Mouse (Mus musculus): ENCODE data around the gene Pbx1. TPM values are rescaled to one million over a fixed set of nuclear protein-coding genes. Genes with fewer than 3 reads are reported as not detected.

Pbx1 gene
- total and polyA plus RNA-seq, 2 experiments: 6.1 to 7.7 TPM

DNA sequence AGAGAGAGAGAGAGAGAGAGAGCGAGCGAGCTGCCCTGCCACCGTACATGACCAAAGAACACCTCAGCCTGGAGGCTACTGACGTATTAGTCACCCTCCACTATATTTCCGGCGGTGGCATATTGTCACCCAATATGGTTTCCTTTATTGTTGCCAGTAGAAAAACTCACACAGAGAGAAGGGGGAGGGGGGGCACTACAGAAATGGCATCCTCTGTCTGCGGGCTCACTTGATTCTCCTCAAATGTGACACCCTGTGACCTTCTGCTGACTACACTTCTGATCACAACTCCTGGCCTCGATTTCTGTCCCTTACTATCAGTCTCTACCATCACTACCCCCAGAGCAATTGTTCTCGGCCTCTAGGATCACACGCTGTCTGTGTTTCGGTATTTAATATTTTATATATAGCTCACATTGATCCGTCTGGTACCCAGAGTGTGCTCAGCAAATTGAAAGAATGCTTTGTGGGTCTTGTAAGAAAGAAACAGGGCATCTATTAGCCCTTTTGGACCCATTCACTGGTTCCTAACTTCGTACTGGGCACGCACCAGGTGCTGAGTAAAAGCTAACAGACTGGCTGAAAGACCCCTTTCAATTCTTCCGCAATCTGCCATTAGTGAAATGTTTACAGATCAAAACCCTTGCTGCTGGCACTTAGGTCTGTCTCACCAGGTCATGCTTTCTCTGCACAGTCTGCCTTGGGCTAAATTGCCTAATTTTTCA, 148.1 kb downstream of the Pbx1 start:
- Histone ChIP-seq H3K36me3 (ENCODE audit: control insufficient read depth, insufficient read depth, low read length) (no peaks in the 10 kb centered on the region), H3K4me1 (ENCODE audit: control insufficient read depth, insufficient read depth, low read length) (peaks cover 6% of the 10 kb centered on the region; the same call in 1 of the 2 replicates), H3K79me2 (ENCODE audit: control insufficient read depth, insufficient read depth, low read length) (no peaks in the 10 kb centered on the region), H3K4me3 (ENCODE audit: insufficient read depth, low read depth, low read length) (no peak overlapping the region), H3K9ac (ENCODE audit: low read depth, low read length) (no peak overlapping the region), H3K27me3 (ENCODE audit: control insufficient read depth, insufficient read depth, low read length) (no peaks in the 10 kb centered on the region), H3K27ac (replicated peaks; ENCODE audit: insufficient read depth, low read depth, low read length) (no peak overlapping the region)
- WGBS: 86% methylated on average over 15 of the region's 15 CpGs
- no peak for DNase-seq (ENCODE audit: extremely low read depth, low read depth, low spot score)
- TF ChIP-seq POLR2A (IDR thresholded peaks at IDR 0.05; ENCODE audit: extremely low read depth, insufficient read depth, low read length) (no peak), CTCF (IDR thresholded peaks at IDR 0.05; ENCODE audit: low read depth, low read length) (no peak)

DNA sequence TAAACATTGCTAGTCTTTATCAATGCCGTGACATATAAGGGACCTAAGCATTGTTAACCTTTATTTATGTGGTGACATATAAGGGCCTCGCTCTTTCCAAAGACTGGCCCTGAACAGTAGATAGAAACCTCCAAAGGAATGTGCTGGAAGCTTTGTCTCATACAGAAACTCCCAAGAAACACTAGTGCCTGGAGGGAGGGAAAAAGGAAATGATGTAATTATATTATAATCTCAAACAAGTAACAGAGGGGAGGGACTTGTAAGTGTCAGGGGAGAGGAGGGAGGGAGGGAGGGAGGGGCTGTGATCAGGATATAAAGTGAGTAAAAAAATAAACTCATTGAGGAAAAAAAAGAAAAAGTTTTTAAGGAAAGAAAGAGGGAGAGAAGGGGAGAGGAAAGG, 148.6 kb downstream of the Pbx1 start:
- no peak for TF ChIP-seq POLR2A (IDR thresholded peaks at IDR 0.05; ENCODE audit: extremely low read depth, insufficient read depth, low read length)
- no peak for TF ChIP-seq CTCF (IDR thresholded peaks at IDR 0.05; ENCODE audit: low read depth, low read length)
- Histone ChIP-seq H3K4me1 (ENCODE audit: control insufficient read depth, insufficient read depth, low read length) (peaks cover 5% of the 10 kb centered on the region; the same call in 1 of the 2 replicates), H3K36me3 (ENCODE audit: control insufficient read depth, insufficient read depth, low read length) (no peaks in the 10 kb centered on the region), H3K79me2 (ENCODE audit: control insufficient read depth, insufficient read depth, low read length) (no peaks in the 10 kb centered on the region), H3K27me3 (ENCODE audit: control insufficient read depth, insufficient read depth, low read length) (no peaks in the 10 kb centered on the region), H3K9ac (ENCODE audit: low read depth, low read length) (no peak overlapping the region), H3K4me3 (ENCODE audit: insufficient read depth, low read depth, low read length) (no peak overlapping the region), H3K27ac (replicated peaks; ENCODE audit: insufficient read depth, low read depth, low read length) (no peak overlapping the region)
- 86% methylated on average over 2 of the region's 2 CpGs for WGBS
- no peak for DNase-seq (ENCODE audit: extremely low read depth, low read depth, low spot score)

DNA sequence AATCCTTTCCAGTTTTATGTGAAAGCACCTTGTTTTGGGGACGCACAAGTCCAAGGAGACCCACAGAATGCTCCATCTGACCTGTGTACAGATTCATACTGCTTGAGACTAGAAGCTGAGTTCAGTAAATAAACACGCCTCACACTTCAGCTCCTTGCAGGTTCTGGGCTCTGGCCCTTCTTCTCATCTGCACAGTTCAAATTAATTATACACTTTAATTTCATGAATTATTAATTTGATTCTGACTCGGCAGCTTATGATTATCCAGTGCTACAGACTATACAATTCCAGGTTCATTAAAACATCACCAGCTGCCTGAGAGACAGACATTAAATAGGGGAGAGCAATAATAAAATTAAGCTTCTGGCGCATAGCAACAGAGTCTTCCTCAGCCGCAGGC, 156.4 kb downstream of the Pbx1 start:
- DNase-seq (ENCODE audit: extremely low read depth, low read depth, low spot score): no peak
- Histone ChIP-seq H3K27me3 (ENCODE audit: control insufficient read depth, insufficient read depth, low read length) (no peaks in the 10 kb centered on the region), H3K4me3 (ENCODE audit: insufficient read depth, low read depth, low read length) (no peak overlapping the region), H3K79me2 (ENCODE audit: control insufficient read depth, insufficient read depth, low read length) (no peaks in the 10 kb centered on the region; the same call in 1 of the 2 replicates), H3K4me1 (ENCODE audit: control insufficient read depth, insufficient read depth, low read length) (no peaks in the 10 kb centered on the region), H3K36me3 (ENCODE audit: control insufficient read depth, insufficient read depth, low read length) (no peaks in the 10 kb centered on the region), H3K27ac (replicated peaks; ENCODE audit: insufficient read depth, low read depth, low read length) (no peak overlapping the region), H3K9ac (ENCODE audit: low read depth, low read length) (no peak overlapping the region)
- no peak for TF ChIP-seq CTCF (IDR thresholded peaks at IDR 0.05; ENCODE audit: low read depth, low read length)
- no peak for TF ChIP-seq POLR2A (IDR thresholded peaks at IDR 0.05; ENCODE audit: extremely low read depth, insufficient read depth, low read length)
- WGBS: 98% methylated on average over 5 of the region's 5 CpGs

DNA sequence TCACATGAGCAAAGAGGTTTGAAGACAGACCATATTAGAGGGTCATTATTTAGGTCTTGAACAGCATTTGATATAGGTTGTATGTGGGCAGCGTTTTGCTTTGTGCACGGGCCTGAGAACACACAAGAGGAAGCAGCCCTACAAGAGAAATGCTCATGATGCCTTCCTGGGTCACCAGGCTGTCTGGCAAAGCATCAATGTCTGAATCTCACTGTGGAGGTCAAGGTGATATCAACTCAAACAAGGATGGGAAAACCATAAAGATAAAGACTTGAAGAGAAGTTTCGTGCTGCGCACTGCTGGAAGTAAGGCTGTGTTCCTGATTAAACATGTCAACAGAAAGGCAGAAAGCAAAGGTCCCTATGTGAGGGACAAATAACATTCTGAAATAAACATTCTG, 157.8 kb downstream of the Pbx1 start:
- H3K27me3 ChIP-seq (ENCODE audit: control insufficient read depth, insufficient read depth, low read length): no peaks in the 10 kb centered on the region
- no peaks in the 10 kb centered on the region for H3K4me1 ChIP-seq (ENCODE audit: control insufficient read depth, insufficient read depth, low read length)
- no peaks in the 10 kb centered on the region for H3K36me3 ChIP-seq (ENCODE audit: control insufficient read depth, insufficient read depth, low read length)
- H3K9ac ChIP-seq (ENCODE audit: low read depth, low read length): no peak overlapping the region
- no peak overlapping the region for H3K27ac ChIP-seq (replicated peaks; ENCODE audit: insufficient read depth, low read depth, low read length)
- TF ChIP-seq CTCF (IDR thresholded peaks at IDR 0.05; ENCODE audit: low read depth, low read length) (no peak), POLR2A (IDR thresholded peaks at IDR 0.05; ENCODE audit: extremely low read depth, insufficient read depth, low read length) (no peak)
- no peak for DNase-seq (ENCODE audit: extremely low read depth, low read depth, low spot score)
- 89% methylated on average over 4 of the region's 4 CpGs for WGBS
- H3K79me2 ChIP-seq (ENCODE audit: control insufficient read depth, insufficient read depth, low read length): no peaks in the 10 kb centered on the region; the same call in 1 of the 2 replicates
- H3K4me3 ChIP-seq (ENCODE audit: insufficient read depth, low read depth, low read length): no peak overlapping the region

DNA sequence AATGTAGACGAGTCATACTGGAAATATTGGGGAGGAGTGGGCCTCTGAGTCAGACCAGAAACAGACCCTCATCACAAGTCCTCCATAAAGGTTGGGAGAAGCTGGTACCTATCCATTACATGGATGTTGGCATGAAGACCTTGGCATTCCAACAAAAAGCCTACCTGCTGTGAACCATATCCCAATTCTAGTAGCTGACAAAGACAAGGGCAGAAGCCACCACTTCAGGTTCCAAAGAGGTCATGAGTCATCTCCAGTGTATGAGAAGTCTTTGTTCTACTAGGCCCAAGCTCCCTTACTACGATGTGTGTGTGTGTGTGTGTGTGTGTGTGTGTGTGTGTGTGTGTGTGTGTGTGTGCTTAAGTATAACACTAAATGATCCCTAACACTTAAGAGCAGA, 160.0 kb downstream of the Pbx1 start:
- DNase-seq (ENCODE audit: extremely low read depth, low read depth, low spot score): peak; percentile 40
- Histone ChIP-seq H3K4me1 (ENCODE audit: control insufficient read depth, insufficient read depth, low read length) (0 out of 2 replicates have a peak, but pooled peaks cover 2% of the 10 kb centered on the region), H3K27me3 (ENCODE audit: control insufficient read depth, insufficient read depth, low read length) (no peaks in the 10 kb centered on the region), H3K79me2 (ENCODE audit: control insufficient read depth, insufficient read depth, low read length) (no peaks in the 10 kb centered on the region; the same call in 1 of the 2 replicates), H3K4me3 (ENCODE audit: insufficient read depth, low read depth, low read length) (no peak overlapping the region), H3K36me3 (ENCODE audit: control insufficient read depth, insufficient read depth, low read length) (no peaks in the 10 kb centered on the region), H3K9ac (ENCODE audit: low read depth, low read length) (no peak overlapping the region), H3K27ac (replicated peaks; ENCODE audit: insufficient read depth, low read depth, low read length) (no peak overlapping the region)
- WGBS: 76% methylated on average over 2 of the region's 2 CpGs
- TF ChIP-seq POLR2A (IDR thresholded peaks at IDR 0.05; ENCODE audit: extremely low read depth, insufficient read depth, low read length): no peak

DNA sequence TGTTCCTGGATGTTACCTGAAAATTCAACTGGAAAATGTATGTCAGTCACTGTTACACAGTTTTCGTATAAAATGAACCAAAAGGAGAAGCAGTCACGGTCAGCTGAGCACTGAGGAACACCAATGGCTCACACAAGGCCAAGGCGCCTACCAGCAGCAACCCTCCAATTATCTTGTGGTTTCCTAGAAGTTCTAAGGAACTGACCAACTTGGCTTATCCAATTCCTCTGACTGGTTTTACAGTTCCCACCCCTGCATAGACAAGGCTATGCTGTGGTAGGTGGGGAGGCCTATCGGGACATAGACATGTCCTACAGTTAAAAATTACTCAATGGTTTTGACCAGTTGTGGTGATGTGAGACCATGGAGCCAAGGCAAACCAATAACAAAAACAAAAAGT, 160.9 kb downstream of the Pbx1 start:
- no peaks in the 10 kb centered on the region; the same call in 1 of the 2 replicates for H3K79me2 ChIP-seq (ENCODE audit: control insufficient read depth, insufficient read depth, low read length)
- TF ChIP-seq POLR2A (IDR thresholded peaks at IDR 0.05; ENCODE audit: extremely low read depth, insufficient read depth, low read length) (no peak), CTCF (IDR thresholded peaks at IDR 0.05; ENCODE audit: low read depth, low read length) (no peak)
- H3K9ac ChIP-seq (ENCODE audit: low read depth, low read length): no peak overlapping the region
- H3K4me3 ChIP-seq (ENCODE audit: insufficient read depth, low read depth, low read length): no peak overlapping the region
- no peaks in the 10 kb centered on the region for H3K27me3 ChIP-seq (ENCODE audit: control insufficient read depth, insufficient read depth, low read length)
- WGBS: 96% methylated on average over 4 of the region's 4 CpGs
- no peak for DNase-seq (ENCODE audit: extremely low read depth, low read depth, low spot score)
- H3K4me1 ChIP-seq (ENCODE audit: control insufficient read depth, insufficient read depth, low read length): 0 out of 2 replicates have a peak, but pooled peaks cover 2% of the 10 kb centered on the region
- H3K27ac ChIP-seq (replicated peaks; ENCODE audit: insufficient read depth, low read depth, low read length): no peak overlapping the region
- no peaks in the 10 kb centered on the region for H3K36me3 ChIP-seq (ENCODE audit: control insufficient read depth, insufficient read depth, low read length)
